Mouse (Mus musculus) MEL (cell line): ENCODE measurements at regions not wholly inside any gene's neighbourhood (a gene's known extent, or its start where the extent isn't known, plus 50 kb on each side); places are given as distances from the start of the nearest gene placed in this dataset.

ENCODE experiments used
- DNase-seq: peaks from one replicate; pipeline ENCODE4 v3.0.0; 2011; ENCODE audit warnings: low read depth, low spot score
- H3K27ac ChIP-seq: 2 replicates; pipeline ENCODE4 v1.5.1; 2012; ENCODE audit warnings: low read depth, mild to moderate bottlenecking, control low read depth, low read length, moderate library complexity; ENCODE audit not compliant: control insufficient read depth
- H3K27me3 ChIP-seq, 2 experiments: fragments of 150-350 bp in 1 of 2; sonication (generic) in 1 of 2; 2 replicates each; pipeline ENCODE4 v1.6.1; 2012; ENCODE audit warnings: low read length in 2 of 2, mild to moderate bottlenecking in 2 of 2, improper control_type of control experiment in 1 of 2, moderate library complexity in 1 of 2; ENCODE audit not compliant: insufficient read depth in 2 of 2, control insufficient read depth in 1 of 2
- H3K36me3 ChIP-seq, 2 experiments: 2 replicates each; pipeline ENCODE4 v1.6.1; 2012 to 2014; ENCODE audit warnings: low read length in 2 of 2, improper control_type of control experiment in 1 of 2, inconsistent platforms in 1 of 2, mild to moderate bottlenecking in 1 of 2; ENCODE audit not compliant: insufficient read depth in 2 of 2, control insufficient read depth in 1 of 2
- H3K4me1 ChIP-seq, 2 experiments: fragments of 150-350 bp in 1 of 2; sonication (generic) in 1 of 2; 2 replicates each; pipeline ENCODE4 v1.6.1; 2012; ENCODE audit warnings: low read length in 2 of 2, improper control_type of control experiment in 1 of 2, mild to moderate bottlenecking in 1 of 2; ENCODE audit not compliant: insufficient read depth in 2 of 2, control insufficient read depth in 1 of 2
- H3K4me3 ChIP-seq, 2 experiments: fragments of 150-350 bp in 1 of 2; sonication (generic) in 1 of 2; 2 replicates each; pipeline ENCODE4 v1.5.1; 2012; ENCODE audit warnings: low read depth in 2 of 2, low read length in 2 of 2, mild to moderate bottlenecking in 2 of 2, moderate library complexity in 2 of 2, control low read depth in 1 of 2, improper control_type of control experiment in 1 of 2; ENCODE audit not compliant: control insufficient read depth in 1 of 2, insufficient read depth in 1 of 2
- H3K79me2 ChIP-seq: 2 replicates; pipeline ENCODE4 v1.6.1; 2012; ENCODE audit warnings: mild to moderate bottlenecking, low read length, moderate library complexity; ENCODE audit not compliant: control insufficient read depth, poor library complexity, insufficient read depth
- H3K9ac ChIP-seq: 2 replicates; pipeline ENCODE4 v1.6.1; 2012; ENCODE audit warnings: low read depth, mild to moderate bottlenecking, control low read depth, low read length, moderate library complexity; ENCODE audit not compliant: control insufficient read depth, poor library complexity, severe bottlenecking
- H3K9me3 ChIP-seq: fragments of 150-350 bp; sonication (generic); replicated peaks from 2 replicates; pipeline ENCODE4 v1.6.1; 2012; ENCODE audit warnings: mild to moderate bottlenecking, low read length, improper control_type of control experiment, moderate library complexity; ENCODE audit not compliant: insufficient read depth
- BHLHE40 ChIP-seq: IDR thresholded peaks from 2 replicates; pipeline ENCODE4 v1.6.1; 2012; ENCODE audit warnings: low read depth, mild to moderate bottlenecking, inconsistent platforms, low read length, improper control_type of control experiment, borderline replicate concordance
- CHD1 ChIP-seq: IDR thresholded peaks from 2 replicates; pipeline ENCODE4 v1.6.1; 2012; ENCODE audit warnings: low read depth, mild to moderate bottlenecking, inconsistent platforms, low read length, improper control_type of control experiment
- CTCF ChIP-seq, 3 experiments: IDR thresholded peaks in 2 of 3; conservative IDR thresholded peaks in 1 of 3; 2 replicates each; pipeline ENCODE4 v1.5.1; 2011 to 2012; ENCODE audit warnings: low read length in 3 of 3, low read depth in 2 of 3, mild to moderate bottlenecking in 2 of 3, improper control_type of control experiment in 1 of 3, inconsistent platforms in 1 of 3, mixed read lengths in 1 of 3, moderate library complexity in 1 of 3; ENCODE audit not compliant: control insufficient read depth in 1 of 3, insufficient read depth in 1 of 3, poor library complexity in 1 of 3, severe bottlenecking in 1 of 3
- EP300 ChIP-seq, 2 experiments: IDR thresholded peaks; 2 replicates each; pipeline ENCODE4 v1.6.1; 2011; ENCODE audit warnings: improper control_type of control experiment in 2 of 2, low read length in 2 of 2, low read depth in 1 of 2, mild to moderate bottlenecking in 1 of 2
- ETS1 ChIP-seq: IDR thresholded peaks from 2 replicates; pipeline ENCODE4 v1.6.1; 2012; ENCODE audit warnings: low read depth, mild to moderate bottlenecking, inconsistent platforms, low read length, improper control_type of control experiment, moderate library complexity
- GABPA ChIP-seq: IDR thresholded peaks from 2 replicates; pipeline ENCODE4 v1.6.1; 2012; ENCODE audit warnings: low read depth, mild to moderate bottlenecking, inconsistent platforms, low read length, improper control_type of control experiment, moderate library complexity
- JUND ChIP-seq: IDR thresholded peaks from 2 replicates; pipeline ENCODE4 v1.6.1; 2011; ENCODE audit warnings: low read depth, mild to moderate bottlenecking, improper control_type of control experiment, low read length
- MAZ ChIP-seq: IDR thresholded peaks from 2 replicates; pipeline ENCODE4 v1.6.1; 2012; ENCODE audit warnings: low read depth, mild to moderate bottlenecking, inconsistent platforms, low read length, improper control_type of control experiment
- MEF2A ChIP-seq: IDR thresholded peaks from 2 replicates; pipeline ENCODE4 v1.6.1; 2014; ENCODE audit warnings: low read depth, mild to moderate bottlenecking, inconsistent platforms, low read length, improper control_type of control experiment; ENCODE audit not compliant: poor library complexity, insufficient replicate concordance, severe bottlenecking; ENCODE audit errors: extremely low read depth
- MYC ChIP-seq: IDR thresholded peaks from 2 replicates; pipeline ENCODE4 v1.6.1; 2011; ENCODE audit warnings: low read depth, mild to moderate bottlenecking, low read length, improper control_type of control experiment, moderate library complexity
- NRF1 ChIP-seq: IDR thresholded peaks from 2 replicates; pipeline ENCODE4 v1.6.1; 2014; ENCODE audit warnings: low read depth, mild to moderate bottlenecking, inconsistent platforms, low read length, improper control_type of control experiment, moderate library complexity; ENCODE audit not compliant: poor library complexity, insufficient read depth, severe bottlenecking
- POLR2A ChIP-seq, 2 experiments: IDR thresholded peaks; 2 replicates each; pipeline ENCODE4 v1.6.1; 2011 to 2012; ENCODE audit warnings: low read length in 2 of 2, mild to moderate bottlenecking in 2 of 2, control low read depth in 1 of 2, improper control_type of control experiment in 1 of 2, low read depth in 1 of 2, moderate library complexity in 1 of 2; ENCODE audit not compliant: control insufficient read depth in 1 of 2, insufficient read depth in 1 of 2, poor library complexity in 1 of 2
- POLR2AphosphoS2 ChIP-seq: IDR thresholded peaks from 2 replicates; pipeline ENCODE4 v1.6.1; 2011; ENCODE audit warnings: low read length, improper control_type of control experiment
- POLR2AphosphoS5 ChIP-seq: IDR thresholded peaks from 2 replicates; pipeline ENCODE4 v1.6.1; 2012; ENCODE audit warnings: low read depth, borderline replicate concordance, mild to moderate bottlenecking, inconsistent platforms, low read length, moderate library complexity, mixed read lengths
- RAD21 ChIP-seq: IDR thresholded peaks from 2 replicates; pipeline ENCODE4 v1.6.1; 2011; ENCODE audit warnings: mild to moderate bottlenecking, low read depth, low read length, improper control_type of control experiment
- SIN3A ChIP-seq: IDR thresholded peaks from 2 replicates; pipeline ENCODE4 v1.6.1; 2012; ENCODE audit warnings: low read length, improper control_type of control experiment, inconsistent platforms
- UBTF ChIP-seq: IDR thresholded peaks from 2 replicates; pipeline ENCODE4 v1.6.1; 2012; ENCODE audit warnings: low read depth, mild to moderate bottlenecking, inconsistent platforms, low read length, improper control_type of control experiment, moderate library complexity, borderline replicate concordance; ENCODE audit not compliant: insufficient read depth
- USF2 ChIP-seq, 2 experiments: IDR thresholded peaks; 2 replicates each; pipeline ENCODE4 v1.6.1; 2011 to 2012; ENCODE audit warnings: improper control_type of control experiment in 2 of 2, low read length in 2 of 2, borderline replicate concordance in 1 of 2, inconsistent platforms in 1 of 2, low read depth in 1 of 2, mild to moderate bottlenecking in 1 of 2; ENCODE audit not compliant: insufficient read depth in 1 of 2
- ZC3H11A ChIP-seq: IDR thresholded peaks from 2 replicates; pipeline ENCODE4 v1.6.1; 2012; ENCODE audit warnings: low read depth, mild to moderate bottlenecking, inconsistent platforms, low read length, improper control_type of control experiment
- ZMIZ1 ChIP-seq: IDR thresholded peaks from 2 replicates; pipeline ENCODE4 v1.6.1; 2012; ENCODE audit warnings: low read depth, mild to moderate bottlenecking, inconsistent platforms, low read length, improper control_type of control experiment, moderate library complexity
- ZNF384 ChIP-seq: IDR thresholded peaks from 2 replicates; pipeline ENCODE4 v1.6.1; 2012; ENCODE audit warnings: low read depth, mild to moderate bottlenecking, inconsistent platforms, low read length, improper control_type of control experiment

- Histone ChIP-seq H3K4me3 (no peak overlapping the region), H3K9ac (no peak overlapping the region), H3K36me3 (no peaks in the 10 kb centered on the region)
These were observed 79.9 kb upstream of the Parp8 start for GRCm38 (mm10) chr13:117105151-117105660.

GRCm38 (mm10) chr13:117094773-117095172, 69.4 kb upstream of the Parp8 start:
- Histone ChIP-seq H3K9me3 (no peaks in the 10 kb centered on the region), H3K9ac (no peak overlapping the region), H3K4me1 (no peaks in the 10 kb centered on the region), H3K79me2 (no peaks in the 10 kb centered on the region), H3K4me3 (no peak overlapping the region), H3K27ac (no peak overlapping the region), H3K27me3 (no peaks in the 10 kb centered on the region), H3K36me3 (no peaks in the 10 kb centered on the region)
- DNase-seq: no peak
- no peak for TF ChIP-seq JUND
- TF ChIP-seq ZNF384: no peak
- TF ChIP-seq CTCF (IDR thresholded peaks at IDR 0.05 in 2 of 3, conservative IDR thresholded peaks at IDR 0.05 in 1 of 3; ENCODE audit: control insufficient read depth in 1 of 3, insufficient read depth in 1 of 3, low read depth in 2 of 3, low read length in 3 of 3, poor library complexity in 1 of 3, severe bottlenecking in 1 of 3): no peak
- TF ChIP-seq EP300 (IDR thresholded peaks at IDR 0.05; ENCODE audit: low read depth in 1 of 2, low read length in 2 of 2): no peak
- TF ChIP-seq BHLHE40: no peak
- TF ChIP-seq CHD1: no peak
- no peak for TF ChIP-seq SIN3A
- no peak for TF ChIP-seq RAD21
- no peak for TF ChIP-seq NRF1
- no peak for TF ChIP-seq ETS1
- TF ChIP-seq GABPA: no peak

More at GRCm38 (mm10) chr13:117105151-117105660, 79.9 kb upstream of the Parp8 start:
- Histone ChIP-seq H3K27ac (no peak overlapping the region), H3K9me3 (no peaks in the 10 kb centered on the region), H3K4me1 (no peaks in the 10 kb centered on the region)
- no peak for DNase-seq
- TF ChIP-seq ZMIZ1 (no peak), POLR2AphosphoS5 (no peak), ZC3H11A (no peak), UBTF (no peak), MEF2A (no peak), POLR2A (IDR thresholded peaks at IDR 0.05; ENCODE audit: control insufficient read depth in 1 of 2, insufficient read depth in 1 of 2, low read depth in 1 of 2, low read length in 2 of 2, poor library complexity in 1 of 2) (no peak), MAZ (no peak), EP300 (IDR thresholded peaks at IDR 0.05; ENCODE audit: low read depth in 1 of 2, low read length in 2 of 2) (no peak), MYC (no peak), CTCF (IDR thresholded peaks at IDR 0.05 in 2 of 3, conservative IDR thresholded peaks at IDR 0.05 in 1 of 3; ENCODE audit: control insufficient read depth in 1 of 3, insufficient read depth in 1 of 3, low read depth in 2 of 3, low read length in 3 of 3, poor library complexity in 1 of 3, severe bottlenecking in 1 of 3) (no peak), POLR2AphosphoS2 (no peak), CHD1 (no peak), NRF1 (no peak), USF2 (IDR thresholded peaks at IDR 0.05; ENCODE audit: borderline replicate concordance in 1 of 2, insufficient read depth in 1 of 2, low read depth in 1 of 2, low read length in 2 of 2) (no peak)
- TF ChIP-seq, all 39 proteins: peak for 0
- no peaks in the 10 kb centered on the region for H3K27me3 ChIP-seq
- no peaks in the 10 kb centered on the region for H3K79me2 ChIP-seq
